Mouse (Mus musculus) forebrain, embryonic 14.5 days (tissue): ENCODE measurements around the gene Tldc2. TPM values are rescaled to one million over a fixed set of nuclear protein-coding genes. Genes with fewer than 3 reads are reported as not detected.

Experiments used
- ATAC-seq: fragments of 200-750 bp; cut with Nextera tagmentation; 2 replicates; pipeline ENCODE4 v1.8.0; 2017; ENCODE audit warnings: mild to moderate bottlenecking, moderate library complexity
- DNase-seq: peaks from one replicate; pipeline ENCODE4 v3.0.0-alpha.2; 2015; ENCODE audit warnings: low spot score
- H3K27ac ChIP-seq: fragments of 300-500 bp; sonication (generic); 2 replicates; pipeline ENCODE4 v1.5.1; 2014; ENCODE audit warnings: low read depth, mild to moderate bottlenecking, control low read depth, low read length, moderate library complexity
- H3K27me3 ChIP-seq: fragments of 300-500 bp; sonication (generic); replicated peaks from 2 replicates; pipeline ENCODE4 v1.6.1; 2014; ENCODE audit warnings: low read length, control low read depth, mixed read lengths; ENCODE audit not compliant: control insufficient read depth, insufficient read depth
- H3K36me3 ChIP-seq: fragments of 300-500 bp; sonication (generic); 2 replicates; pipeline ENCODE4 v1.6.1; 2014; ENCODE audit warnings: low read length, control low read depth; ENCODE audit not compliant: control insufficient read depth, insufficient read depth
- H3K4me1 ChIP-seq: fragments of 300-500 bp; sonication (generic); 2 replicates; pipeline ENCODE4 v1.6.1; 2014; ENCODE audit warnings: antibody characterized with exemption, low read length, control low read depth; ENCODE audit not compliant: control insufficient read depth, insufficient read depth
- H3K4me2 ChIP-seq: fragments of 300-500 bp; sonication (generic); 2 replicates; pipeline ENCODE4 v1.6.1; 2014; ENCODE audit warnings: mild to moderate bottlenecking, control low read depth, low read length
- H3K4me3 ChIP-seq: fragments of 300-500 bp; sonication (generic); 2 replicates; pipeline ENCODE4 v1.5.1; 2014; ENCODE audit warnings: low read depth, low read length, control low read depth
- H3K9ac ChIP-seq: fragments of 300-500 bp; sonication (generic); 2 replicates; pipeline ENCODE4 v1.6.1; 2014; ENCODE audit warnings: mild to moderate bottlenecking, low read length, control low read depth, moderate library complexity
- H3K9me3 ChIP-seq: fragments of 300-500 bp; sonication (generic); replicated peaks from 2 replicates; pipeline ENCODE4 v1.6.1; 2016; ENCODE audit warnings: low read length, control low read depth, mixed read lengths; ENCODE audit not compliant: control insufficient read depth
- WGBS: fragments of 180-500 bp; shearing (Covaris S2); extraction: QIAGEN DNeasy Blood & Tissue Kit; methylation state at CpG from one replicate; pipeline ENCODE4 v1.1.7; 2014; 5-methylcytosine and 5-hydroxymethylcytosine counted together
- polyA plus RNA-seq: library from polyadenylated mRNA; unstranded; fragments of >200 nt; fragmentation: Nextera tagmentation; extraction: Ambion mirVana; gene quantifications from 2 replicates; pipeline ENCODE4 v1.2.1, GENCODE M21; 2014

The Tldc2 gene
- polyA plus RNA-seq, 1 experiment from 2014 or later, result not detected

DNA sequence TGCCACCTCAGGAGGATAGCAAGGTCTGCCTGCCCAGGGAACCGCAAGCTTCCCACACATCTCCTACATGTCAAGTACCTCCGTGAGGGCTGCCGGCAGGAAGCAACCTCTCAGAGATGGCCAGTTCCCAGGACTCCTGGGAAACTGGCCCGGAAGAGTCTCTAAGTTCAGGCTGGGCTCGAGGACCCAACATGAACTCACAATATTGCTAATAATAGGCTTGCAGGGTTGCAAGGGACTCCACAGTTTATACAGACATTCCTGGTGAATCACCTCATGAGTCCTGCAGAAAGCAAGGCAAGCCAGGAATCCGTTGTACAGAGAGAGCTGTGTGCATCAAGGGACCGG lies 21.0 kb upstream of the Tldc2 start:
- Histone ChIP-seq H3K4me1 (peaks cover 40% of the 10 kb centered on the region), H3K27ac (no peak overlapping the region), H3K4me2 (no peak overlapping the region), H3K4me3 (no peak overlapping the region), H3K9me3 (no peaks in the 10 kb centered on the region), H3K36me3 (0 out of 2 replicates have a peak, but pooled peaks cover 11% of the 10 kb centered on the region), H3K27me3 (no peaks in the 10 kb centered on the region), H3K9ac (no peak overlapping the region)
- ATAC-seq, result no peak
- WGBS, result 82% methylated on average over 7 of the region's 7 CpGs
- DNase-seq, result no peak

DNA sequence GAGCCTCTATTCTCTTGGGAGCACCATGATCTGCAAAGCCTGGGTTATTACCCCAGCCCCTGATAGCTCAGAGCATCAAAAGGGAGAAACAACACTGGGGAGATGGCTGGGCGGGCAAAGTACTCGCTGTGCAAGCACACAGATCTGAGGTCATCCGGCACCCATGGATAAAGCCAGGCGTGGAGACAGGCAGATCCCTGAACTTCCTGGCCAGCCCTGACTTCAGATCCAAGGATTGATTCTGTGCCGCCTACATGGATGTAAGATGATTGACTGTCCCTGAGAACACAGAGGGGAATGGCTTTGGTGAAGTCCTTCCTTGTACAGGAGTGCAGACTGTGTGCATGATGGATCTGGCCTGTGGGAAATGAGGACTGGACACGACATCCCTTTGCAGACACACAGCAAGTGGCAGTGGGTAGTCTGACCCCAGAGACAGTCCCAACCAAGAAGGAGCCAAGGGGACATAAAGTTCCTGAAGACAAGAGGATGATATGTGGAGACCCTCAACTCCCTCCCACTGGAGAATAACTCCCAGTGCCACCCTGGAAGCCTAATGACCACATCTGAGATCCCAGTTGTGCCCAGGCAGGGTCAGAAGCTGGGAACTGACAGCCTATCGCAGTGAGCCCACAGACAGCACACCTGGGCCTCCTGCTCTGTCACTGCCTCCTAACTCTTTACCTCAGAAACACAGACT lies 20.0 kb upstream of the Tldc2 start:
- Histone ChIP-seq H3K4me2 (no peak overlapping the region), H3K27ac (no peak overlapping the region), H3K27me3 (no peaks in the 10 kb centered on the region), H3K9ac (no peak overlapping the region), H3K4me1 (peaks cover 50% of the 10 kb centered on the region), H3K36me3 (0 out of 2 replicates have a peak, but pooled peaks cover 11% of the 10 kb centered on the region), H3K9me3 (no peaks in the 10 kb centered on the region), H3K4me3 (no peak overlapping the region)
- no peak for DNase-seq
- no peak for ATAC-seq
- 89% methylated on average over 7 of the region's 7 CpGs for WGBS

DNA sequence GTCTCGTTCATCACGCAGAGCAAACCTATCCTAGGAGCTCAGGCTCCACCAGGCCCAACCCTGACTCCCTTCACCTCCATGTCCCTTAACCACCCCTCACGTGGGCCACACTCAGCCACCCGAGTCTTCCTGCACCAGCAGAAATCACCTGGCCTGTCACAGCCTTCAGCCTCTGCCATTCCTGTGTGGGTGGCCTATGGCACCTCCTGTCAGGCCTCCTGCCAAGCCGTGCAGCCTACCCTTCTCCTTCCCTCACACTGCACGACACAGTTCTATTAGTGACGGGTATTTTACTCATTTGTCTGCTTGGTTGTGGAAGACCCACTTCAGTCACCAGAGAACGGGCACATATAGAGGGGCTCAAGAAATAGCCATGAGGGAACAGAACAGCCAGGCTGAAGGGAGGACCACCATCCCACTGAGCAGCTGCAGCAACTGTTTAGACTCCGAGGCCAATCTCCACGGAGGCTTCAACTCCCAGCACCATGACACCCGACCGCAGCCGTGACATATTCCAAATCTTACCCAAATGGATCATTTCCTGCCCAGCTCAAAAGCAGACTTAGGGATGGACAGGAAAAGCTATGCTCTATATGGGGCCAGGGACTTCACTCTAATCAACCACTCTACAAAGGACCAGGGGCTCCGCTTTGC lies 18.0 kb upstream of the Tldc2 start:
- no peak for ATAC-seq
- peaks cover 14% of the 10 kb centered on the region; the same call in 1 of the 2 replicates for H3K36me3 ChIP-seq
- H3K4me3 ChIP-seq, result no peak overlapping the region
- H3K27ac ChIP-seq, result peak overlapping the region; percentile 66; the same call in 1 of the 2 replicates
- no peak for DNase-seq
- H3K4me1 ChIP-seq, result peaks cover 48% of the 10 kb centered on the region
- peak overlapping the region; percentile 35 for H3K9ac ChIP-seq
- H3K9me3 ChIP-seq, result no peaks in the 10 kb centered on the region
- no peak overlapping the region for H3K4me2 ChIP-seq
- H3K27me3 ChIP-seq, result no peaks in the 10 kb centered on the region
- 57% methylated on average over 14 of the region's 14 CpGs for WGBS

GRCm38 (mm10) chr2:157069355-157069735 lies 17.5 kb upstream of the Tldc2 start:
- Histone ChIP-seq H3K4me1 (peaks cover 53% of the 10 kb centered on the region), H3K36me3 (peaks cover 14% of the 10 kb centered on the region; the same call in 1 of the 2 replicates), H3K4me2 (no peak overlapping the region), H3K27ac (peak overlapping the region; percentile 66), H3K9ac (peak overlapping the region; percentile 35; the same call in 1 of the 2 replicates), H3K9me3 (no peaks in the 10 kb centered on the region), H3K4me3 (no peak overlapping the region), H3K27me3 (no peaks in the 10 kb centered on the region)
- 45% methylated on average over 3 of the region's 3 CpGs for WGBS
- DNase-seq, result no peak
- ATAC-seq, result no peak

GRCm38 (mm10) chr2:157069755-157070315 lies 17.0 kb upstream of the Tldc2 start:
- H3K9me3 ChIP-seq, result no peaks in the 10 kb centered on the region
- peaks cover 14% of the 10 kb centered on the region; the same call in 1 of the 2 replicates for H3K36me3 ChIP-seq
- peaks cover 56% of the 10 kb centered on the region for H3K4me1 ChIP-seq
- H3K27ac ChIP-seq, result peak overlapping the region; percentile 66
- H3K4me2 ChIP-seq, result no peak overlapping the region
- no peak overlapping the region for H3K4me3 ChIP-seq
- 45% methylated on average over 3 of the region's 3 CpGs for WGBS
- ATAC-seq, result no peak; the same call in 1 of the 2 replicates
- H3K9ac ChIP-seq, result peak overlapping the region; percentile 32; the same call in 1 of the 2 replicates
- DNase-seq, result peak; percentile 48
- H3K27me3 ChIP-seq, result no peaks in the 10 kb centered on the region

GRCm38 (mm10) chr2:157070365-157070764 lies 16.5 kb upstream of the Tldc2 start:
- Histone ChIP-seq H3K27ac (peak overlapping the region; percentile 66), H3K4me3 (no peak overlapping the region), H3K9ac (peak overlapping the region; percentile 41; the same call in 1 of the 2 replicates), H3K36me3 (peaks cover 14% of the 10 kb centered on the region; the same call in 1 of the 2 replicates), H3K27me3 (no peaks in the 10 kb centered on the region), H3K9me3 (no peaks in the 10 kb centered on the region), H3K4me1 (peaks cover 58% of the 10 kb centered on the region), H3K4me2 (0 out of 2 replicates have a peak overlapping the region, but pooled peaks have one; percentile 9)
- WGBS, result 33% methylated on average over 9 of the region's 9 CpGs
- ATAC-seq (0 out of 2 replicates have a peak, but pooled peaks have one; percentile 38), DNase-seq (peak; percentile 73)

- no peak overlapping the region for H3K4me3 ChIP-seq
- DNase-seq (peak; percentile 53), ATAC-seq (no peak)
- H3K27me3 ChIP-seq, result no peaks in the 10 kb centered on the region
- peak overlapping the region; percentile 7; the same call in 1 of the 2 replicates for H3K27ac ChIP-seq
- peaks cover 67% of the 10 kb centered on the region for H3K4me1 ChIP-seq
- peak overlapping the region; percentile 21 for H3K9ac ChIP-seq
- no peaks in the 10 kb centered on the region for H3K9me3 ChIP-seq
- WGBS, result 58% methylated on average over 2 of the region's 2 CpGs
- peak overlapping the region; percentile 14; the same call in 1 of the 2 replicates for H3K4me2 ChIP-seq
- peaks cover 17% of the 10 kb centered on the region; the same call in 1 of the 2 replicates for H3K36me3 ChIP-seq
Observed at GRCm38 (mm10) chr2:157071556-157071955, 15.3 kb upstream of the Tldc2 start.

DNA sequence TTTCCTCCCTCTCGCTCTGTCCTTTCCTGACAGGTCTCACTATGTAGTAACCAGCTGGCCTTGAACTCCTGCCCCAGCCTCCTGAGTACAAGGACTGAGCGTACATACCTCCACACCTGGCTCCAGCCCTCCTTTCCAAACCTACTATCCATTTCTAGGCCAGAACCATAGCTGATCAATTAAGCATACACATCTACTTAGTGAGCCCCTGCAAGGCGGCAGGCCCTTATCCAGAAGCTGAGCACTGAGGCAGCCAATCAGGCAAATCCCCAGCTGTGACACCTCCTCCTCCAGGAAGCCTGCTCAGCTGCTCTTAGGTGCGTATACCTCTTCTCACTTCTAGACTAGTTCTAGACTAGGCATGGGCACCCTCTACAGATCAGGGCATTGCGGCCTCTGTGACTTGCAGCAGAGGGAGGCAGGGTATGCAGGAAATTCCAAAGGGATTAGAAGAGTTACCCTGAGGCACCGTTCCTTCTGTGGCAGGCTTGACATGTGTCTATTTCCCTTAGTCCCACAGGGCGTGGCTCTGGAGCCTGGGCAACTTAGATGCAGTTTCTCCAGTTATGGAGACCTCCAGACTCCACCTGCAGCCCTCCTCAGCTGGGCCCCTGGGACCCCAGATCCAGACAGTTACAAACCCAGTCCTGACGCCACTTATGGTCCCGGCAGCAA lies 14.4 kb upstream of the Tldc2 start:
- Histone ChIP-seq H3K27me3 (no peaks in the 10 kb centered on the region), H3K27ac (no peak overlapping the region), H3K4me2 (no peak overlapping the region), H3K9ac (no peak overlapping the region), H3K4me3 (no peak overlapping the region), H3K4me1 (peaks cover 76% of the 10 kb centered on the region), H3K36me3 (peaks cover 17% of the 10 kb centered on the region; the same call in 1 of the 2 replicates), H3K9me3 (no peaks in the 10 kb centered on the region)
- DNase-seq, result no peak
- no peak for ATAC-seq
- WGBS, result 75% methylated on average over 9 of the region's 9 CpGs
